Mouse (Mus musculus) urinary bladder, adult 2 months (tissue): ENCODE data around the gene Spp2. TPM values are rescaled to one million over a fixed set of nuclear protein-coding genes. Genes with fewer than 3 reads are reported as not detected.

ENCODE experiments used
- DNase-seq: peaks from one replicate; pipeline ENCODE4 v3.0.0; 2022; ENCODE audit warnings: low spot score
- polyA plus RNA-seq: library from polyadenylated mRNA; depleted of rRNA; stranded (reverse); fragments of >200 nt; gene quantifications from 2 replicates; pipeline ENCODE4 v1.2.3, GENCODE M21; 2012; rRNA removed

Gene Spp2
- polyA plus RNA-seq, 1 experiment, result not detected

DNA sequence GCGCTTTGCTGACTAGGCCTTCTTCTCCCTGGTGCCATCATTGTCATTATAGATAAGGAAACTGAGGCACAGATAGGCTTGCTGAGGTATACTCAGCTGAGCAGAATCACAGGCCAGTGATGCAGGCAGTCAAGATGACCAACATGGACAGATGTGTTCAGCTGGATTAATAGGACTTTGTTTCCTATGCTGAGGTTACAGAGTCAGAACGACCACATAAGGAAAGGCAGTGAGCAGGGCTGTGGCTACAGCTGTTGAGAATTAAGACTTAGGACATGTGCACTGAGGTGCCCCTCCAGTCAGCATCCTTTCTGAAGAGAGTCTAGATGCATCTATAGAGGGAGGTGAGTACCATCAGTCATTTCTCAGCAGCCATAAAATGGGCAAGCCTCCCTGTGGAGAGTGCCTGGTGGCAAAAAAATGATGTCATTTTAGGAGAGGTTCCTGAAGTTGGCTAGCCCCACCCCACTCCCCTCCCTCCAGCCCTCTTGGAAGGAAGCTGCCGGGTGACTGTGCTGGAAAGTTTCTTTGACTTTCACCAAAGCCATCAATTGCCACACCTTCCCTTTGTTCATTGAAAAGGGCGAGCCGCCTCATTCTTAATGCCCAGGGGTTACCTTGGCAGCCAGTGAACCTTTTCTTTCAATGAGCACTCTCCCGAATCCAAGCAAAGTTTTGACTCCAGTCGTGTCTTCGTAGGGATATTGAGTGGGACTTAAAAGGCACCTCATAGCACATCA is 59.7 kb downstream of the Spp2 start:
- no peak for DNase-seq

- DNase-seq, result no peak
Observed at GRCm38 (mm10) chr1:88467866-88468265, 61.1 kb downstream of the Spp2 start.

DNA sequence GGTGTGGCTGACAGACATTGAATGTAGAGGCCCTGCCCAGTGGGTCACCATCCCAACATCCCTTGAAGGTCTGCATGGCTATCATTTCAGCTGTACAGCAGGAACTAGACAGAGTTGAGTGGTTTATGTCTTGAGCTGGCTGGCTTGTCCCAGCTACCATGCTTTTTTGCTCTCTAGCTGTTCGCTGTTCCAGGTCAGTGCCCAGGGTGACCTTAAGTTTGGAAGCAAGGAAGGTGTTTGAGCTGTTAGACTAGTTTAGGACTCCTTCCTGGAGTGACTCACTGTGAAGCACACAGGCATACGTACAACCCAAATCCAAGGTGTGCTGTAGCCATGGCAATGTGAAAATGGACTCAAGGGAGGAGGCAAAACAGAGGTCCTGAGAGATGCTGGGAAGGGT is 61.6 kb downstream of the Spp2 start:
- DNase-seq, result no peak

GRCm38 (mm10) chr1:88469746-88470145 is 63.0 kb downstream of the Spp2 start:
- DNase-seq, result no peak

GRCm38 (mm10) chr1:88472258-88472657 is 65.5 kb downstream of the Spp2 start:
- no peak for DNase-seq

GRCm38 (mm10) chr1:88473899-88474298 is 67.1 kb downstream of the Spp2 start:
- no peak for DNase-seq

GRCm38 (mm10) chr1:88474598-88474997 is 67.8 kb downstream of the Spp2 start:
- no peak for DNase-seq

DNA sequence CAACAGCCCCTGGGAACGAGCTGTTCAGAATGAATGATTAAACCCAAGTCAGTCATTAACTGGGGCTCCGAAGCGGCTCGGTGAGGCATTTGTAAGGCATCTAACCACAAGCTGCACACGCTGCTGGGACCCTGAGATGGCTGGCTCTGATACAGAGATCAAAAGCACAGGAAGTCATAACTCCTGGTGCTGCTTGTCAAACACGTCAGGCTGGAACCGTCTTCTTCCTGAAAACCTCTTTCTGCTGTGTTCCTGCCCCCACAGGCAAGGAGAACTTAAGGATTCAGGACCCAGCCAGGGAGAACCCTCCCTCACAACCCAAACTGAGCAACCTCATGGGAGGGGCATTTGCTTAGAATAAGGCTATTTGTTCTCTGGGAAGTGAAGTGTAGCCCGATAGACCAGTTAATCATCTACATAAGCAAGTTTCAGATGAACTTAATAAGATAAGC is 68.8 kb downstream of the Spp2 start:
- DNase-seq, result no peak

Other genes with a start within 250 kb of the Spp2 start
- 2.3 and 5.1 TPM in 2 replicates for gene Ugt1a5, start 240.9 kb upstream of the Spp2 start, polyA plus RNA-seq
- 0.77 and 1.6 TPM in 2 replicates for gene Ugt1a2, start 206.4 kb upstream of the Spp2 start, polyA plus RNA-seq
- 1.3 and 1.7 TPM in 2 replicates for gene Dnajb3, start 201.2 kb upstream of the Spp2 start, polyA plus RNA-seq
- 9.0 and 11.0 TPM in 2 replicates for gene Ugt1a1, start 195.0 kb upstream of the Spp2 start, polyA plus RNA-seq
- 0.24 and 0.29 TPM in 2 replicates for gene Mroh2a, start 180.0 kb upstream of the Spp2 start, polyA plus RNA-seq
- 62.9 and 67.6 TPM in 2 replicates for gene Hjurp, start 129.3 kb upstream of the Spp2 start, polyA plus RNA-seq
- not detected in 2 replicates for gene Trpm8, start 129.3 kb upstream of the Spp2 start, polyA plus RNA-seq
- not detected in 2 replicates for gene Glrp1, start 103.1 kb downstream of the Spp2 start, polyA plus RNA-seq